Mouse (Mus musculus): ENCODE data around the gene 2200002J24Rik.
A peak's percentile ranks its signal among the peaks of the same experiment; 100 is the strongest.

Gene 2200002J24Rik

DNA sequence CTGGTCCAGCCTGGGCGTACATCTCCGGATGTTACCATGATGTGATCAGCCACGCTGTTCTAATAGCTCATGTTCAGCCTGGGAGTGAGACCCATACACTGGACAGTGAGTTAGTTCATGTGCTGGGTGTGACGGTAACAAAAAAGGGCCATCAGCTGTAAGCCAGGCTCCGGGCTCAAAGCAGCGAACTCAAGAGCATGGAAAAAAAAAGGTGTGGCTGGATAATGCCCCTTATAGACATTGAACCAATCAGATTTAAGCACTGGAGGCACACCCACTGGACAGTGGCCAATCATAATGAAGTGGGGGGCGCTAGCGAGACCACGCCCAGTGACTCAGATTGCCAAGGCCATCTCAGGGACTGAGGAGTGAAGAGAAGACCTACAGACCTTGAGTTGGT, at the start of gene 2200002J24Rik:
TSS of gene 2200002J24Rik (plus strand) at position 338 of the 400 bp plus-strand sequence.
- DNase-seq (ENCODE audit: low spot score in 2 of 2): no peak

DNA sequence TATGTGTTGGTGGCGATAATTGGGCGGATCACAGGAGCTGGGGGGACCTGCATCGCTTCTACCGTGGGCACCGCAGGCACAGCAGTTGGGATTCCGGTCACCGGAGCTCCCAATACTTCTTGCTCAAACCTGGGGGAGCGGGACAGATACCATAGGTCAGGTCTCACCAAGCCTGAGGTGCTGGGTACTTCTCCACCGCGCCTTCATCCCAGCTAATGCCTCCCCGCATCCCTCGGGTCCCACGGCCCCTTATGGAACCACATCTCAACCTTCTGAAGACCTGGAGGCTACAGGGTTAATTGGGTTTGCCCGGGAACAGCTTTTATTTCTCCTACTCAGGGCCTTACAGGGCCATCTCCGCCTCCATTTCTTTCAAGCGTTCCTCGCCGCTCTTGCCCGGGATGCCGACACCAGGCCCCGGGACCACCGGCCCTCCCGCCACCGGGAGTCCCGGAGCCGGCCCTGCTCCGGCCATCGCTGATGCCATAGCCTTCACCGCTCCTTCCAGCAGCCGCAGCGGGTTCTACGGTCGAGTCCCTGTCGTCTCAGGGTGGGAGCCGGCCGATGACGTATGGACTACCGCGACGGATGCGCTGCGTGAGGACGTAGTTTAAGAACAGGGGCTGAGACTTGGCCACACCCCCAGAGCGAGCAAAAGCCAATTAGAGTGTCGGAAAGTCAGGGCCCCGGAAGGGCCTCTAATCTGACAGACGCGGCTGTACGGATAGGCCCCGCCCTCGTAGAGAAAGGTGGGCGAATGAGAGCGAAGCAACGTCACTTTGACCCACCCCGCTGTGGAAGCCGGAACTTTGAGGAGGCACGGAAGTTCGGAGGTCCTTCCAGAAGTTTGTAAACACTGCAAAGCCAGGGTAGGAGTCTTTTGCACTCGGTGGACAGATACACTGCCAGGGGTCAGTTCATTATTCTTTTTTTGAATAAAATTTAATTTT, 48.9 kb upstream of the 2200002J24Rik start, which contains the start of gene Rbm42:
TSS of gene Rbm42 (minus strand) at position 727 of the 950 bp plus-strand sequence.
- DNase-seq (ENCODE audit: low spot score in 2 of 2): peak; percentile 97 to 99

DNA sequence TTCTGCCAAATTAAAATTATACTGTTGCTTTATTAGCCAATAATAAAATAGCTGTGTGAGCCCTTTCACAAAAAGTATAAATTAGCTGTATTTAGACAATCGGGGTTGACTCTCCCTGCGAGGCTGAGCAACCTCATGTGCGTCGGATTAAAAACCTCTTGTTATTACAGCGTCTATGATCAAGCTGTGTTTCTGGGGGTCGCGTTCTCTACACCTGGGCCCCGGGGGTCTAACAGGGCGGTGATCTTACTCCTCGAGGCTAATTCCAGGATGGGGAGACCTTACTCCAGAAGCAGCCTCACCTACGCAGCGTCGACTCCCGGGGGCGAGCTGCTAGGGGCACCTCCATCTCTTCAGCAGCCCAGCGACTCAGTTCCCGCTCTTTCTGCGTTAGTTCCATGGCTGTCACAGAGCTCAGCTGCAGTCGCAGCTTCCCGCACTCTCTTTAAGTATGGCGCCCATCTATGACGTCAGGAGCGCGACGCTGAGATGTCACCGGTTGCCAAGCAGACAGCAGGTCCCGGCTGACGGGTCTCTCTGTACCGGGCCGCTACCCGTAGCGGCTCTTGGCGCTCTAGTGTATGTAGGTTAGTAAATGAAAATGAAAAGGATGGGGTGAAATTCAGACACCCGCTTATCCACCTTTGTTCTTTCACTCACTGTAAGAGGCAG, 34.1 kb upstream of the 2200002J24Rik start, which contains the start of gene Haus5:
TSS of gene Haus5 (minus strand) at position 466 of the 672 bp plus-strand sequence.
- DNase-seq (ENCODE audit: low spot score in 2 of 2): peak; percentile 84 to 89

DNA sequence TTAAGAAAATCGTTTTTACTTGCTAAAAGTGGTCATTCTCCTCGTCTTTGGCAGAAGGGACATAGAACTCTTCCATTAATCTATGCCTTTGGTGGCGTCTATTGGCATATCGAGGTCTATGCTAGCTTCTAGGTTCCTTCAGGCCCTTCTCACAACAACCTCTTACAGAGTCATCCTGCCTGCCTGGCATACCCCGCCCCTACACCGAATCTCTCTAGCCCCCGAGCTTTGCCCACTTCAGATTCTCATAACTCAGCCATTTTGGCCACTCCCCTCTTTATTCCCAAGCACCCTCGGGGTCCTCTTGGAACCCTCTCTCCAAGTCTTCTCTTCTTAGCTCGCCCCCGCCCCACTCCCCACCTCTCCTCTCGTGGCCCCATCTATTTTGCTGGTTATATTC, 33.4 kb upstream of the 2200002J24Rik start:
- no peak for DNase-seq (ENCODE audit: low spot score in 2 of 2)

DNA sequence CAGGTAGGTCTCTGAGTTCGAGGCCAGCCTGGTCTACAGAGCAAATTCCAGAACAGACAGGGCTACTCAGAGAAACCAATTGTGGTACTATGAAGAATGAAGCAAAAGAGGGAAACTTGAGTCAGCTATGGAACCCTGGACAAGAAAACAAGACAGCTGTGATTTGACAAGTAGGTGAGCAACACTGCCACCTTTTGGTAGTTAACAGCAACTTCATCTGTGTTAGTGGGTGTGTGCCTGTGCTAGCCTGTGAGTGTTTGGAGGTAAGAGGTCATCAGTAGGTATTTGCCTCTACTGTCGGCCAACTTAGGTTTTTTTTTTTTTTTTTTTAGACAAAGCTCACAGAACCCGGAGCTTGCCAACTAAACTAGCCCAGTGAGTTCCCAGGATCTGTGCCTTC, 29.5 kb upstream of the 2200002J24Rik start:
- DNase-seq (ENCODE audit: low spot score in 2 of 2): no peak

DNA sequence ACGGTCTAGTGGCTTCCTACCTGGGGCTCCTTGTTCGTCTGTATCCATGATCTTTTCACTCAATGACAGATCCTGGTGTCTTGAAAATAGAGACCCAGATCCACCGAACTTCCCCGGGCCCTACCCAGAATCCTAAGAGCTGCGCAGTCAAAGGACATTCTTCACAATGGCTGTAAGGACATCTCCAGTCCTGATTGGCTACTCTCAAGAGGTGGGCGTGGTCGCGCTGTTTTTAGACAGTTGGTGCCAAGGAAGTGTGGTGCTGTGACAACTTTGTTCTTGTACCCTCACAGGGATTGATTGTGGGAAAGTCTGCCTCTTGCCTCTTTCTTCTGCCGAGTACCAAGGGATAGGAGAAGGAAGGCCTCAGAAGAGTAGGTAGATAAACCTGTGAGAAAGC, 27.2 kb upstream of the 2200002J24Rik start, which contains the start of gene Pmis2:
TSS of gene Pmis2 (minus strand) at position 126 of the 400 bp plus-strand sequence.
- DNase-seq (ENCODE audit: low spot score in 2 of 2): no peak

DNA sequence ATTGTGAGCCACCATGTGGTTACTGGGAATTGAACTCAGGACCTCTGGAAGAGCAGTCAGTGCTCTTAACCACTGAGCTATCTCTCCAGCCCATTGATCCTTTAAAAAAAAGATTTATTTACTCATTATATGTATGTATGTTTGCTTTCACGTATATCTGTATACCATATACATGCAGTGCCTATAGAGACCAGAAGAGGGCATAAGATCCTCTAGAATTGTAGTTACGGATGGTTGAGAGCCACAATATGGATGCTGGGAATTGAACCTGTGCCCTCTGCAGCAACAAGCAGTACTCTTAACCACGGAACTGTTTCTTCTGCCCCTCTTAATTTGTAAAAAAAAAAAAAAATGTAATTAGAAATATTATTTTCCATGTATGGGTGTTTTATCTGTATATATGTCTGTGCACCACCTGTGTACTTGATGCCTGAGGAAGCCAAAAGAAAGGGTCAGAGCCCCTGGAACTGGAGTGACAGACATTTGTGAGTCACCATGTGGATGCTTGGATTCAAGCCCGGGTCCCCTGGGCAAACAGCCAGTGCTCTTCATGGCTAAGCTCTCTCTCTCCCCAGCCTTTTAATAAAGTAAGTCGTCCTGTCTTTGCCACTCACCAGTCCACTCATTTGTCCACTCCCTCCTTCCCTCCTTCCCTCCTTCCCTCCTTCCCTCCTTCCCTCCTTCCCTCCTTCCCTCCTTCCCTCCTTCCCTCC, 20.3 kb upstream of the 2200002J24Rik start:
- DNase-seq (ENCODE audit: low spot score in 2 of 2): no peak

DNA sequence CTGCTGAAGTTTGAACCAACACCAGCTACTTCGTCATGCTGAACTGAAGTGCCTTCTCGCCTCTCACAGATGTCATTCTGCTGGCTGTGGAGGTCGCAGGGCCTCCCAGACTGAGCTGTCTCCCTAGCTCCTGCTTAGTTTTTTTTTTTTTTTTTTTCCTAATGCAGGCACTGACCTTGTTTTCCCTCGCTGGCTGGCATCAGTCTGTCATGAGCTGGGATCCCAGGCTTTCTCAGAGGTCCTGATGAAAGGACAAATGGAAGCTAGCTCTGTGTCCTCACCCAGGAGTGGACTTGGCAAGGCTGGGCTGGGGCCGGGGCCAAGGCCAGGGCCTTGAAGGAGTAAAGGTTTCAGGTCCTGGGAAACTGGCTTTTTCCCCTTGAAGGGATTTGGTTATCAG, 16.8 kb upstream of the 2200002J24Rik start:
- DNase-seq (ENCODE audit: low spot score in 2 of 2): no peak

DNA sequence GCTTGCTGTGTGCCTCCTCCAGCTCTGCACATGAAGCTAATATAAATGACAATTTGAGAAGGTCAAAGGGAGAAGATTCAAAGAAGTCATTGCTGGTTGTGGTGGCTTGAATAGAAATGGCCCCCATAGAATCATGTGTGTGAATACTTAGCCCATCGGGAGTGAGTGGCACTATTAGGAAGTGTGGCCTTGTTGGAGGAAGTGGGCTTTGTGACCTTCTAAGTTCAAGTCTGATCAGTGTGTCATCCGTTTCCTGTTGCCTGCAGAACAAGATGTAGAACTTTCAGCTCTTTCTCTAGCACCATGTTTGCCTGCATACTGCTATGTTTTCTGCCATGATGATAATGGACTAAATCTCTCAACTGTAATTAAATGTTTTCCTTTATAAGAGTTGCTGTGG, 15.3 kb upstream of the 2200002J24Rik start:
- DNase-seq (ENCODE audit: low spot score in 2 of 2): no peak

DNA sequence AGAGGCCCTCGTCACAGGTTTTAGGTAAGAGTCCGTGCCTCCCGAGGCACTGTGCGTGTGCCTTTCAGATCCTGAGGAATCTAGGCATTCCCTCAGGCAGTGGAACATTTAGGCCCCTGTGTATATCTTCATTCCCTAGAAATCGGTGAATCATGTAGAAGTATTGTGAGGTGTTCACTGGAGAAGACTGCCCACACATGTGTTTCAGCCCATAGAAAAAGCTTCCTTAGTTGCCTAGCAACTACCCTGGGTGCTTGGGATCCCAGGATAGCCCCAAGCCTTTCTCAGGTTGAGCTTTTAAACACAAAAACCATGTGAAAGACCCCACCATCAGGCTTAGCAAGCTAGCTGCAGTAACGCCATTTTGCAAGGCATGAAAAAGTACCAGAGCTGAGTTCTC, 10.4 kb upstream of the 2200002J24Rik start:
- DNase-seq (ENCODE audit: low spot score in 2 of 2): no peak

DNA sequence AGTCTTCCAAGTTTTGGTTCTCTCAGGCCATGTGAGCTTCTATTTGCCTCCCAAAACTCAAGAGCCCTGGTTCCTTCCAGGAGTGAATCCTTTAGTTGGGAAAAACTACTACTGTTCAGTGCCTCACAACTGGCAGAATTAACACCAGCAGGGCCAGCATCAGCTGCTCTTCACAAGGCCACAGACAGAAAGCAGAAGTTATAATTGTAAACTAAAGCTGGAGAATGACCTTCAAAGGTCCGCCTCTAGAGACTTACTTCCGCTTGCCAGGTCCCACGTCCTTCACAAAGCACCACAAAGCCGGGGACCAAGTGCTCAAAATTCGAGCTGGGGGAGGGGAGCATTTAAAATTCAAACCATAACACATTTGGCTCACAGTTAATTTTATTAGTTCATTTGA, 625 bp upstream of the 2200002J24Rik start:
- no peak for DNase-seq (ENCODE audit: low spot score in 2 of 2)

DNA sequence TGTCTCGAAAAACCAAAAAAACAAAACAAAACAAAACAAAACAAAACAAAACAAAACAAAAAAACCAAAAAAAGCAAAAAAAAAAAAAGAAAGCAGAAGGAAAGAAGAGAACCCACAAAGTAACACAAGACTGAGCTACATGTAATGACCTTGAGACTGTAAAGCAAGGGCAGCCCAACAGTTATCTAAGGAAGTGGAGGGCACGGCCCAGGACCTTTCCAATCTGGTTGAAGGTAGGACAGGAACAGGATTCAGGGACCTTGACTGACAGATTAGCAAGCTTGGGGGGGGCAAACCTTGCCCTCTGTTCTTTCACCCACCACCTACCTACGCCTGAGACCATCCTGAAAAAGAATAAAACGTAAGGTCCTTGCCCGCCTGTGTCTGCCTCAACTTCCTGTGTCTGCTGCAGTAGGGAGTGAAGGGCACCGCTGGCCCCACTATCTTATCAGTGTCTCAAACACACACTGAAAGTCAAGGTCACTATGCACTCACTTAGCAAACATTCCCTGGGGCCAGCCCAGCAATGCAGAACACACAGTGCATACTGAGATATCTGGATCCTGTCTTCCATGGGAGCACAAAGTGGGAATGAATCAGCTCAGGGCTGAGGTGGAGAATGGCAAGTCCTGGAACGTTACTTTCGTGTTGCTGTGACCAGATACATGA, 7.6 kb downstream of the 2200002J24Rik start:
- DNase-seq (ENCODE audit: low spot score in 2 of 2): no peak

DNA sequence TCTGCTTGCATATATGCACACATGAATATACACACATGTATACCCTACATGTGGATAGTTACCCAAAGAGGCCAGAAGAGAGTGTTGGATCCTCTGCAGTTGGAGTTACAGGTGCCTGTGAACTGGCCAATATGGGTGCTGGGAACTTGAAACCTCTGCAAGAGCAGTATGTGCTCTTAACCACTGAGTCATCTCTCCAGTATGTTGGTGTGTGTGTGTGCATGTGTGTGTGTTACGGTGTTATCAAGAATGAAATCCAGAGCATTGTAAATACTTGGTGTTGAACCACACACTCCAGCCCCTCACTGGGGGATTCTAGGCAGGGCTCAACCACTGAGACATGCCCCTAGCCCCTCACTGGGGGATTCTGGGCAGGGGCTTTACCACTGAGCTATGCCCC, 8.7 kb downstream of the 2200002J24Rik start:
- no peak for DNase-seq (ENCODE audit: low spot score in 2 of 2)

DNA sequence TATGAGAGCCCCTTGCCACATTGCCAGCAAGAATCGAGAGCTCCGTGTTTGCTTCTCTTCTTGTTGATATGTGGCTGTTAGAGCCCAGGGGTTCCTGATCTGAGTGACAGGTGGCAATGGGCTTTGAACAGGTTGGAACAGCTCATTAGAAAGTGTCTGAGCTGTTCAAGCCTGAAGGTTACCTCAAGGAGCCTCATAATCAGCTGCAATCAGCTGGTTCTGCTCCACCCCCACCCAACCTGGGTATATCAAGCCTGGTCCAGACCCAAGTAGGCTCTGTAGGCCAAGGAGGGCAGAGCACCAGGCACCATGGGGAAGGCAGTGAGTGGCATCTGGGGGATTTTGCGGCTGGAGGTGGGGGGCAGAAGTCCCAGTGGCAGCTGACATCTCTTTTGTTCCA, 13.2 kb downstream of the 2200002J24Rik start, which contains the start of gene Atp4a:
TSS of gene Atp4a (plus strand) at position 268 of the 400 bp plus-strand sequence.
- DNase-seq (ENCODE audit: low spot score in 2 of 2): no peak

DNA sequence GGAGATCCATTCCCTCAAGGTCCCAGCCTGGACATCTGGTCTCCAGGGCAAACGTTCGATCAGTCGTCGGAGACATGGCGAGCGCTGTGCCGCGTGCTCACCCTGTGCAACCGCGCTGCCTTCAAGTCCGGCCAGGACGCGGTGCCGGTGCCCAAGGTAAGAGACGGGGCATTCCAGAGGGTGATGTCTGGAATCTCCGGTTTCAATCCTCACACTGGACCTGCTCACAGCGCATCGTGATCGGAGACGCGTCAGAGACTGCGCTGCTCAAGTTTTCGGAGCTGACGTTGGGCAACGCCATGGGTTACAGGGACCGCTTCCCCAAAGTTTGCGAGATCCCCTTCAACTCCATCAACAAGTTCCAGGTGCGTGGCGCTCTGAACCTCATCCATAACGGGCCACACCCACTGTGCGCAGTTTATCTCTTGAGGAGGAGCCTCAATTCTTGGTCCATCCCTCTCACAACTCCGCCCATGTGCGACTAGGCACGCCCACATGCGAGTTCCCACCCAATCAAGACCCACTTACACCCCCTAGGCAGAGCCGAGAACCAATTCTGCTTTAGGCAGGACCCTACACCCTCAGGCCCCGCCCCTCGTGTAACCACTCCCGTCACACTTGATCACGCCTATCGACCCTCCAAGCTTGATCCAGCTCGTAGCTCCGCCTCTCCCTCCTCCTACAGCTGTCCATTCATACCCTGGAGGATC, 18.4 kb downstream of the 2200002J24Rik start:
- DNase-seq (ENCODE audit: low spot score in 2 of 2): peak in 1 of 2 experiments; percentile 37

DNA sequence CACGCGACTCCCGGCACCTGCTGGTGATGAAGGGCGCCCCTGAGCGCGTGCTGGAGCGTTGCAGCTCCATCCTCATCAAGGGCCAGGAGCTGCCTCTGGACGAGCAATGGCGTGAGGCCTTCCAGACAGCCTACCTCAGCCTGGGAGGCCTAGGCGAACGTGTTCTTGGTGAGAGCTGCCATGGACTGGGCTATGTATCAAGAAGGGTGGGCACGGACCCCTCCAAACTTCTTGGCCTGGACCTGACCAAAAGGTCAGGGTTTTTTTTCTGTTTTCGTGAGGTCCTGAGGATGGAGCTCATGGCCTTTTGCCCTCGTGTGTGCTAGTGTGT, 19.0 kb downstream of the 2200002J24Rik start:
- no peak for DNase-seq (ENCODE audit: low spot score in 2 of 2)

DNA sequence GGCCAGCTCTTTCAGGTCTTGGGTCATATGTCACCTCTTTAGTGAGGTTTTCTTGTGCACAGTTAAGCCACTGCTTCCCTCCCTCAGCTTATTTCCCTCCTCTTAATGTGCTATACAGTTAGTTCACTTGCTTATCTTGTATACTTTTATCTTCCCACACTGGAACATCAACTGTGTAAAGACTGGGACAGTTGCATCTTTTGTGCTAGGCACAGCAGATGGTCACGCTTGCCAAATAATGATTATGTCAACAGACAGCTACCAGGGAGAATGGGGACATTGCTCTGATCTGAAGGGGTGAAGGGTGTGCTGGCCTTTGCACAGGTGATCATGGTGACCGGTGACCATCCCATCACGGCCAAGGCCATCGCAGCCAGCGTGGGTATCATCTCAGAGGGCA, 20.9 kb downstream of the 2200002J24Rik start:
- DNase-seq (ENCODE audit: low spot score in 2 of 2): no peak

DNA sequence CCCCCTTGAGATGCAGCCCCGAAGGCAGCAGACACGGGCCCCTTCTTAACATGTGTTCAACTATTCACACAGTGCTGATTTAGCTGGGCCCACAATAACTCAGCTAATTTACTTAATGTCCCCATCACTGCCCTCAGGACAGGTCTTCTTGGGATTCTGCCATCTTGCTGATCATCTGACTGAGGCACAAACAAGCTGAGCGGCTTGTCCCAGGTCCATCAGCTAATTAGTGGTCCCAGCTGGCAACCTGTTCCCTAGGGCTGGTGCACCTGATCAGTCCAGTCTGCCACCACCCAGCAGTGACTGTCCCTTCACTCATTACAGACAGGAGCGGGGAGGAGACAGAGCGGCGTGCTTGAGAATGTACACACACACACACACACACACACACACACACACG, 22.6 kb downstream of the 2200002J24Rik start:
- DNase-seq (ENCODE audit: low spot score in 2 of 2): no peak

DNA sequence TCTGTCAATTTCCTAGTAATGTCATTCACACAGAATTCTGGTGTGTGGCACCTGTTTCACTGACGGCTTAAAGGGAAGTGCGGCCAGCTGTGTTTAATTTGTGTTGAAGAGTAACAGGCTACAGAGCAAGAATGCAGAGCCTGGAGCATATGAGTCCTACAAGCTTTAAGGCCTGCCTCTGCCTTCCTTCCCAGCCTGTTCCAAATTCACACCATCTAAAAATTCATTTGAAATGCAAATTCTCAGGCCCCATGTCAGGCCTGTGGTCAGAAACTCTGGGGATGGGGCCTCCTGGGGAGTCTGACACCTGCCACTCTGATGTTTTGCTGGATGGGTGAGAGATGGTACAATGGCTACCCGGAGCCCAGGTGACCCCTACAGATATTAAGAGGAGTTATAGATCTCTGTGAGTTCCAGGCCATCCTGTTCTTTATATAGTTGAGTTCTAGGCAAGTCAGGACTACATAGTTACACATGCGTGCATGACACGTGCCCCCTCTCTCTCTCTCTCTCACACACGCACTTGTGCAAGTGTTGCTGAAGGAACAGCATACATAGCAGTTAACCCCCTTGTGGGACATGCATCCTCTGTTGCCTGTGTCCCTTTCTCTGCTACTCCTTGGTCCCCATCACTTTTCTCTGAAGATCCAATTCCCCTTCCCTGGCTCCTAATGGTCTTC, 24.7 kb downstream of the 2200002J24Rik start:
- no peak for DNase-seq (ENCODE audit: low spot score in 2 of 2)

DNA sequence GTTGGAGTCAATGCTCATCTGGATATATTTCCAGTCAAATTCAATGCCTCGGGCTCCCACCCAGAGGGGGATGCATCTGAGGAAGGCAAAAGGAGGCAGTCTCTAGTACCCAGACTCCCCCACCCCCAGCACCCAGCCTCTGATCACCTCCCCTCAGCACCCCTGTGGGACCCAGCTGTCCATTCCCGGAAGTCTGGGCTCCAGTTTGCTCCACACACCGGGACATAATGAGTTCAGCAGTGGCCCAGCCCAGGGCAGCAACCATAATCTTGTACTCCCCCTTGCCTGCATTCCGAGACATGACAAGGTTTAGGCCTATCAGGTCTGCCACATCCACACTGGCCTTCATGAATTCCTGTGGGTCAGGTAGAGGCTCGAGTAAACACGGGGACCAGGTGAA, 29.5 kb downstream of the 2200002J24Rik start:
- DNase-seq (ENCODE audit: low spot score in 2 of 2): no peak

Data from urinary bladder, postnatal 36 days (tissue).